Mouse (Mus musculus) bone marrow macrophage, adult 2 months (primary cell): ENCODE measurements around the gene Gm20388. TPM values are rescaled to one million over a fixed set of nuclear protein-coding genes. Genes with fewer than 3 reads are reported as not detected.

Experiments used
- H3K27ac ChIP-seq: 2 replicates; pipeline ENCODE4 v1.5.1; 2012; ENCODE audit warnings: low read depth, low read length; ENCODE audit not compliant: insufficient read depth
- H3K4me1 ChIP-seq: 2 replicates; pipeline ENCODE4 v1.6.1; 2012; ENCODE audit warnings: low read length; ENCODE audit not compliant: control insufficient read depth, insufficient read depth
- H3K4me3 ChIP-seq: 2 replicates; pipeline ENCODE4 v1.5.1; 2012; ENCODE audit warnings: mild to moderate bottlenecking, low read length, moderate library complexity; ENCODE audit not compliant: insufficient read depth
- CTCF ChIP-seq: IDR thresholded peaks from 2 replicates; pipeline ENCODE4 v1.5.1; 2012; ENCODE audit warnings: low read depth, mild to moderate bottlenecking, low read length, moderate library complexity
- POLR2A ChIP-seq: IDR thresholded peaks from 2 replicates; pipeline ENCODE4 v1.6.1; 2012; ENCODE audit warnings: mild to moderate bottlenecking, low read depth, low read length, borderline replicate concordance
- polyA plus RNA-seq: library from polyadenylated mRNA; stranded (reverse); fragments of >200 nt; gene quantifications from 2 replicates; pipeline ENCODE4 v1.2.4, GENCODE M21; 2012; ENCODE audit not compliant: missing spikeins, insufficient read depth, insufficient read length

The Gm20388 gene
- polyA plus RNA-seq, 1 experiment = 32.7 TPM

GRCm38 (mm10) chr8:123381711-123382110 lies 3471.1 kb downstream of the Gm20388 start:
- H3K4me3 ChIP-seq = no peak overlapping the region
- peaks cover 16% of the 10 kb centered on the region for H3K4me1 ChIP-seq
- TF ChIP-seq POLR2A = no peak
- no peak for TF ChIP-seq CTCF
- H3K27ac ChIP-seq = no peak overlapping the region

DNA sequence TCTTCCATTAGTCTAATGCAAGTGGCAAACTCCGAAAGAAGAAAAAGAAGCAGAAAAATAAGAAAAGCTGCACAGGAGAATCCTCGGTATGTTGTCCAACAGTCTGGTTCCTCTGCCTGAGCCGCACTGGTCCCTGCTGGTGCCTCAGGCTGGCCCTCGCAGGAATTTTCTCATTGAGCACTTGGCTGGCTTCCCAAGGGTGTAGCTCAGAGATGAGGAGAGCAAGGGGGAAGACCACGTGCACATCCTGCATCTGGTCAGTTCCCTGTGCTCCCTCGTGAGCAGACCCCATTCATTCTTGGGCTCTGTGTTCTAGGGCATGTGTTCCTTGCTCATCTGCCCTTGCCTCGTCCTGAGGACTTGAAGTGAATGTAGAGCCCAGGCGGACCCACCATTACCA lies 3471.9 kb downstream of the Gm20388 start:
- TF ChIP-seq POLR2A = no peak
- no peak for TF ChIP-seq CTCF
- no peak overlapping the region for H3K4me3 ChIP-seq
- H3K4me1 ChIP-seq = peaks cover 16% of the 10 kb centered on the region
- no peak overlapping the region for H3K27ac ChIP-seq

DNA sequence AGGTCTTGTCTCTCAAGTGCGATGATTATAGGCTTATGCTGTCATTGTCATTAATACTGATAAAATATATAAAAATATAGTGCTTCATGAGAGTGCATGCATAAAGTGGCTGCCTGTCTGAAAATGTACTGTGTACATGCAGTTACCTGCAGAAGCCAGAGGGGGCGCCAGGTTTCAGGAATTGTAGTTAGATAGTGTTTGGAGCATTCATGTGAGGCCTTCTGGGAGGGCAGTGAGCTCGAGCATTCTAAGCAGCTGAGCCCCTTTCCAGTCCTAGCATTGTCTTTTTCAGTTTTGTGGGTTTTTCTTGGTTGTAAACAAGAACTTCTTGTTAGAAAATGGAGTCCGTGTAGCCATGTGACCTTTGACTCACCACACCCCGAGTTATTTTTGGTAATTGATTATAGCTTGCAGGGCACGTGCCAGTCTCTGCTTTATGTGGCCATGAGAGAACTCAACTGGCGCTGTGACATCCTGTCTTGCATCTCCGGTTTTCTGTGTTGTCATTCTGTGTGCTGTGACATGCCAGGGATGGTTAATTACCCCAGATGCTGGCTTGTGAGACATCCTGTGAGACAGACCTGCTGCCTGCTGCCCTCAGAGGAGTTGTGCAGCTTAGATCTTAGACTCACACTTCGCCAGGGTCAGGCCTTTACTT lies 3474.4 kb downstream of the Gm20388 start:
- Histone ChIP-seq H3K27ac (peak overlapping the region; percentile 88), H3K4me3 (no peak overlapping the region), H3K4me1 (peaks cover 16% of the 10 kb centered on the region)
- TF ChIP-seq CTCF (peak; percentile 80), POLR2A (no peak)

GRCm38 (mm10) chr8:123387041-123387440 lies 3476.4 kb downstream of the Gm20388 start:
- peaks cover 16% of the 10 kb centered on the region for H3K4me1 ChIP-seq
- H3K27ac ChIP-seq = no peak overlapping the region
- TF ChIP-seq CTCF = no peak
- H3K4me3 ChIP-seq = no peak overlapping the region

DNA sequence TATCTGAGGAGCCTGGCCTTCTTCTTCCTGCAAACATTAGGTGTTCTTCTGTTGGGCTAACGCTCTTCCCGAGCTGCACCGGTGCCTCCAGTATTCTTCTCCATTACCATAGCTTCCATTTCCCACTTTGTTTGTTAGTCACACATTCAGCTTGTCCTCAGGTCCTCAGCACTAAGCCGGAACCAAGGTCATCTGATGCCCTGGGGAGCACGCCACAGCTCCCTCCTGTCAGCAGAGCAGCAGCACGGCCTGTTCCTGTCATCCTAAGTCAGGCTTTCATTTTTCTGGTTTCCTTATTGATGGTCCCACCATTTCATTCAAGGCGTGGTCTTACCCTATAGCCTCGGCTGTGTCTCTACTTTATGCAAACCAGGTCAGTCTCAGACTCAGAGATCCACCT lies 3477.2 kb downstream of the Gm20388 start:
- H3K4me1 ChIP-seq = peaks cover 16% of the 10 kb centered on the region
- H3K4me3 ChIP-seq = no peak overlapping the region
- TF ChIP-seq POLR2A = no peak
- TF ChIP-seq CTCF = no peak
- no peak overlapping the region for H3K27ac ChIP-seq

- TF ChIP-seq CTCF (no peak), POLR2A (no peak)
- no peak overlapping the region for H3K4me3 ChIP-seq
- peaks cover 16% of the 10 kb centered on the region for H3K4me1 ChIP-seq
- H3K27ac ChIP-seq = no peak overlapping the region
Observed at GRCm38 (mm10) chr8:123389026-123389425, 3478.4 kb downstream of the Gm20388 start.

- H3K4me1 ChIP-seq = no peaks in the 10 kb centered on the region
- no peak overlapping the region for H3K27ac ChIP-seq
- TF ChIP-seq CTCF (no peak), POLR2A (no peak)
- H3K4me3 ChIP-seq = no peak overlapping the region
Observed at GRCm38 (mm10) chr8:123398308-123398707, 3487.7 kb downstream of the Gm20388 start.

- Histone ChIP-seq H3K27ac (no peak overlapping the region), H3K4me3 (no peak overlapping the region), H3K4me1 (no peaks in the 10 kb centered on the region)
- TF ChIP-seq CTCF (no peak), POLR2A (no peak)
Observed at GRCm38 (mm10) chr8:123401936-123402335, 3491.3 kb downstream of the Gm20388 start.

GRCm38 (mm10) chr8:123402730-123403326 lies 3492.2 kb downstream of the Gm20388 start:
- Histone ChIP-seq H3K4me1 (no peaks in the 10 kb centered on the region), H3K27ac (no peak overlapping the region), H3K4me3 (no peak overlapping the region)
- no peak for TF ChIP-seq CTCF
- no peak for TF ChIP-seq POLR2A

GRCm38 (mm10) chr8:123404521-123404920 lies 3493.9 kb downstream of the Gm20388 start:
- H3K4me1 ChIP-seq = no peaks in the 10 kb centered on the region
- TF ChIP-seq CTCF (no peak), POLR2A (no peak)
- no peak overlapping the region for H3K27ac ChIP-seq
- no peak overlapping the region for H3K4me3 ChIP-seq

GRCm38 (mm10) chr8:123406786-123407185 lies 3496.1 kb downstream of the Gm20388 start, which contains the start of gene Mc1r:
Gene Mc1r (plus strand): TSS chr8:123407107.
- peak; percentile 84 for TF ChIP-seq CTCF
- TF ChIP-seq POLR2A = no peak
- Histone ChIP-seq H3K27ac (no peak within 1 kb of the TSS), H3K4me3 (no peak within 1 kb of the TSS), H3K4me1 (no peaks in the 10 kb centered on the region)
